Mouse (Mus musculus) cerebellum, adult 9-10 months (tissue): ENCODE data around the gene Ociad1.
"Not testable (repeated sequence)": the region's sequence is repeated elsewhere in the genome, so short reads cannot be mapped to it uniquely, and the experiment has no call there.

Experiments used
- DNase-seq: peaks from one replicate; pipeline ENCODE4 v3.0.0; 2022

Ociad1 gene

GRCm38 (mm10) chr5:73286603-73287002, 6.0 kb upstream of the Ociad1 start:
- no peak for DNase-seq

- no peak for DNase-seq
Measured at GRCm38 (mm10) chr5:73289900-73290299, 2.7 kb upstream of the Ociad1 start.

- DNase-seq, result peak; percentile 27
Measured at GRCm38 (mm10) chr5:73293458-73293827, 859 bp downstream of the Ociad1 start.

- DNase-seq, result no peak
Measured at GRCm38 (mm10) chr5:73295016-73295415, 2.4 kb downstream of the Ociad1 start.

GRCm38 (mm10) chr5:73295916-73296315, 3.3 kb downstream of the Ociad1 start:
- DNase-seq, result no peak

GRCm38 (mm10) chr5:73301601-73302307, 9.2 kb downstream of the Ociad1 start:
- DNase-seq, result no peak

- no peak for DNase-seq
Measured at GRCm38 (mm10) chr5:73304507-73304906, 11.9 kb downstream of the Ociad1 start.

GRCm38 (mm10) chr5:73306486-73306885, 13.9 kb downstream of the Ociad1 start:
- no peak for DNase-seq

GRCm38 (mm10) chr5:73307297-73307696, 14.7 kb downstream of the Ociad1 start:
- DNase-seq, result no peak

GRCm38 (mm10) chr5:73309496-73309895, 16.9 kb downstream of the Ociad1 start:
- no peak for DNase-seq

- no peak for DNase-seq
Measured at GRCm38 (mm10) chr5:73310401-73310800, 17.8 kb downstream of the Ociad1 start.

GRCm38 (mm10) chr5:73311458-73311857, 18.9 kb downstream of the Ociad1 start:
- no peak for DNase-seq

GRCm38 (mm10) chr5:73313591-73313990, 21.0 kb downstream of the Ociad1 start:
- DNase-seq, result no peak

GRCm38 (mm10) chr5:73314654-73315053, 22.1 kb downstream of the Ociad1 start:
- DNase-seq, result no peak

GRCm38 (mm10) chr5:73319306-73319705, 26.7 kb downstream of the Ociad1 start:
- no peak for DNase-seq

GRCm38 (mm10) chr5:73322684-73323083, 30.1 kb downstream of the Ociad1 start:
- DNase-seq, result not testable (repeated sequence)

GRCm38 (mm10) chr5:73323602-73324001, 31.0 kb downstream of the Ociad1 start:
- DNase-seq, result no peak

GRCm38 (mm10) chr5:73324526-73325170, 32.1 kb downstream of the Ociad1 start:
- no peak for DNase-seq

- no peak for DNase-seq
Measured at GRCm38 (mm10) chr5:73331002-73331401, 38.4 kb downstream of the Ociad1 start.

GRCm38 (mm10) chr5:73336448-73336847, 43.9 kb downstream of the Ociad1 start:
- no peak for DNase-seq

- peak; percentile 37 for DNase-seq
Measured at GRCm38 (mm10) chr5:73337961-73338831, 45.6 kb downstream of the Ociad1 start.

- no peak for DNase-seq
Measured at GRCm38 (mm10) chr5:73338832-73339163, 46.2 kb downstream of the Ociad1 start.

- DNase-seq, result no peak
Measured at GRCm38 (mm10) chr5:73339779-73340722, 47.5 kb downstream of the Ociad1 start.
